Mouse (Mus musculus): ENCODE measurements around the gene Tchp.

DNA sequence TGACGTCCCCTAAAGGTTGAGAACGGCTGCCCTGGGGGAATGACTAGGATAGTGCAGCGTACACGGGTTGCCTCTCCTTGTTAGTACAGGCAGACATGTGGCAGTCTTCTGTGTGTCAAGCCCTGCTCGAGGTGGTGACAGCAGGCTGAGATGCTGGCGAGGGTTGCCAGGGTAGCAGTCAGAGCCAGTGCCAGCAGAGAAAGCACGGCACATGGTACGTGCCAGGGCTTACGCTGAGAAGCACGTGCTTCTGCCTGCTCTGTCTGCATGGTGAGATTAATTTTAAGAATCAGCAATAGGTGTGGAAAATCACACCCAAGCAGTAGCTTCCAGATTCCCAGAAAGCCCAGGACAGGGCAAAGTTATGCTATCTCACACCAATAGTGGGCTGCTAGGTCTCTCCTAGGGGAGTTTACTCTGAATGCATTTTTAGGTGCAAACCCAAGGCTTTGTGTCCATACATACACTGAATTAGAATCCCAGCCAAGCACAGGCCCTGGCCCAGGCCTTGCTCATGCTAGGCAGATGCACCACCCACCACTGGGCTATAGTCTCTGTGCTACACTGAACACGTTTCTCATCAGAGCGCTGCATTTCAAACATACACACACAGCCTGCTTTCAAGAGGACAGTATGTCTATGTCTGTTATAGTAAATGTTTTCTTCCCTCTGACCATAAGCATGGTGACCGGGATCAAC, 35.6 kb downstream of the Tchp start:
- TF ChIP-seq CTCF (IDR thresholded peaks at IDR 0.05; ENCODE audit: low read depth): no peak
- peak; percentile 76 for TF ChIP-seq EP300 (IDR thresholded peaks at IDR 0.05; ENCODE audit: low read depth)
